Mouse (Mus musculus): ENCODE results near the gene Hs6st3. TPM values are rescaled to one million over a fixed set of nuclear protein-coding genes. Genes with fewer than 3 reads are reported as not detected.

Hs6st3 gene
- polyA plus RNA-seq, 1 experiment, result 0.08 TPM

DNA sequence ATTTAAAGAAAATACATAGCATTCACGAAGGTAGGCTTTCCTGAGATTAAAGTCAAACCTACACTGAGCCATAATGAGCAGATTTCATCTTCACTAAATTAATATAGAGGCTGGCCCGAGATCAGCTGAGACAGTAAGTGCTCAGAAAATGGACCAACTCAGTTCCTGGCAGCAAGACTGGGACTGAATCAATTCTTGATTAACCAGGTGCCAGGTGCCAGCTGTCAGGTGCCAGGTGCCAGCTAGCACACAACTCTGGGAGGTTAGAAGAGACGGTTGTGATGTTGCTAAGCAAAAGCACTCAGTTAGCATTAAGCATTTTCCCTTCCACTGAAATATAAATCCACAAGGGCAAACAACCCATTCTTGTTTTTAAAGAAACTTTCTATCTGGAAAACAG is 638.1 kb downstream of the Hs6st3 start:
- Histone ChIP-seq H3K4me1 (ENCODE audit: control insufficient read depth, insufficient read depth, low read length) (no peaks in the 10 kb centered on the region), H3K27me3 (replicated peaks; ENCODE audit: control insufficient read depth, insufficient read depth, low read length) (no peaks in the 10 kb centered on the region; the same call in 1 of the 2 replicates), H3K36me3 (ENCODE audit: control insufficient read depth, insufficient read depth, low read length) (no peaks in the 10 kb centered on the region), H3K4me3 (ENCODE audit: insufficient read depth, low read depth, low read length) (no peak overlapping the region), H3K27ac (ENCODE audit: insufficient read depth, low read depth, low read length) (no peak overlapping the region)
- TF ChIP-seq CTCF (conservative IDR thresholded peaks at IDR 0.05; ENCODE audit: insufficient read depth, insufficient read length, low read depth, low read length) (no peak), POLR2A (IDR thresholded peaks at IDR 0.05; ENCODE audit: low read depth, low read length) (no peak)
- 78% methylated on average over 3 of the region's 3 CpGs for WGBS
- no peak for DNase-seq

DNA sequence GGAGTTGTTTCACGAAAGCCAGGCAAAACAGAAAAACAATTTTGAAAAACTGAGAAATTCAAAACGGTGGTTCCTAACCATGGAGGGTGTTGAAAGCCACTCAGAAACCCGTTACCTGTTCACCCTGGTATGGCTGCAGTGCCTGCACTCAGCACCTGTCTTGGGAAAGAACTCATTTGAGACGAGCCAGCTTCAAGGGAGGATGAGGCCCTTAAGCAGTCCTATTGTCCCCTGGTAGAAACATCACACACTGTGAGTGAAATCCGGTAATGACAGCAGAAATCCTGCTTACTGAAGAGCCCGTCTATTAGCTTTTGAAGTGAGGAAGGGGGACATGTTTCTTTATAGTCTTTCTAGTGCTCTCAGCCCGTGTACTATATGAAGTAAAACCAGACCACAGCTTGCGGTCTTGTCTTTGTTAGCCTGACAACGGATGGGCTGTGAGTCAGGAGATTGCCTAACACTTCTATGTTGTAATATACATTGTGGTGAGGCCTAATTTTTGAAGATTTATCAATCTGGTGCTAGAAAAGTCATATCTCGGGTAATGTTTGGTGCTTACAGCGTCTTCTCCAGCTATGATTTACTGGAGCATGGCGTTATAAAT is 641.9 kb downstream of the Hs6st3 start:
- no peak overlapping the region for H3K27ac ChIP-seq (ENCODE audit: insufficient read depth, low read depth, low read length)
- DNase-seq, result no peak
- TF ChIP-seq POLR2A (IDR thresholded peaks at IDR 0.05; ENCODE audit: low read depth, low read length) (no peak), CTCF (conservative IDR thresholded peaks at IDR 0.05; ENCODE audit: insufficient read depth, insufficient read length, low read depth, low read length) (no peak)
- H3K4me3 ChIP-seq (ENCODE audit: insufficient read depth, low read depth, low read length), result no peak overlapping the region
- 80% methylated on average over 12 of the region's 12 CpGs for WGBS
- no peaks in the 10 kb centered on the region; the same call in 1 of the 2 replicates for H3K27me3 ChIP-seq (replicated peaks; ENCODE audit: control insufficient read depth, insufficient read depth, low read length)
- no peaks in the 10 kb centered on the region for H3K36me3 ChIP-seq (ENCODE audit: control insufficient read depth, insufficient read depth, low read length)
- no peaks in the 10 kb centered on the region for H3K4me1 ChIP-seq (ENCODE audit: control insufficient read depth, insufficient read depth, low read length)

DNA sequence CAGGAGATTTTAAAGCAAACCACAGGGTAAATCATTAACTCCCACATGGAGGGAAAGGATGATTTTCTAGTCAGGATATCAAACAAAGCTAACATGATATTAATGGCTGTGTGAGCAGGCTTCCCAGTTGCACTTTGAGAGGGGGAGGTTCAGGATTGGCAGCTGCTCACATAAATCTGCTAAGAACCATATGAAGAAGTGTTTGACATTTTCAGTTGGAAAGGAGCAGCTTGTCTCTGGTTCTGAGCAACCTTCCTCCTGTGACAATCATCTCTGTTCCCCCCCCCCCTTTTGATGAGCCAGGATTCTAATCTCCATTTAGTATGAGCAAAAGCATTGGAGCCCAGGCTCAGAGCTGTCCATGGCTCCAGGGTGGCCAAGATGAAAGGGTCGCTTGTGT is 643.0 kb downstream of the Hs6st3 start:
- DNase-seq, result no peak
- Histone ChIP-seq H3K36me3 (ENCODE audit: control insufficient read depth, insufficient read depth, low read length) (no peaks in the 10 kb centered on the region), H3K4me1 (ENCODE audit: control insufficient read depth, insufficient read depth, low read length) (no peaks in the 10 kb centered on the region), H3K27me3 (replicated peaks; ENCODE audit: control insufficient read depth, insufficient read depth, low read length) (no peaks in the 10 kb centered on the region; the same call in 1 of the 2 replicates), H3K27ac (ENCODE audit: insufficient read depth, low read depth, low read length) (no peak overlapping the region), H3K4me3 (ENCODE audit: insufficient read depth, low read depth, low read length) (no peak overlapping the region)
- 87% methylated on average over 1 of the region's 1 CpGs for WGBS
- no peak for TF ChIP-seq POLR2A (IDR thresholded peaks at IDR 0.05; ENCODE audit: low read depth, low read length)
- TF ChIP-seq CTCF (conservative IDR thresholded peaks at IDR 0.05; ENCODE audit: insufficient read depth, insufficient read length, low read depth, low read length), result no peak

DNA sequence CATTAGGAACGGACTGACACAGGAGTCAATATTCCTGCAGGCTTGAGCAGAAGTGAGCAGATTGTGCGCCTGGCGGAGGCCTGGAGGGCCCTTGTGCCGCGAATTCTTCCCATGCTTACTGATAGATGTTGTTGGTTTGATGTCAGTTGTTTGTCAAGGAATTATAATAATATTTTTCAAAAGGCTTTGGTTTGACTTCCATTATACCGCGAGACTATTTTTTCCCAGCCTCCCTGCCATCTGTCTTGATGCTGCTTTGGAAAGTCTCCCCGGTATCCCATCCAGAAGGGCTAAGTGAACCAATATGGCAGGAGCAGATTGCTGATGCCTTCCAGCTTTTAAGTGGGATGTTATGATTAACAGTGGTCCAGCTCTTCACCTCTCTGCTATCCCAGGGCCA is 651.3 kb downstream of the Hs6st3 start:
- 95% methylated on average over 8 of the region's 8 CpGs for WGBS
- Histone ChIP-seq H3K4me3 (ENCODE audit: insufficient read depth, low read depth, low read length) (no peak overlapping the region), H3K36me3 (ENCODE audit: control insufficient read depth, insufficient read depth, low read length) (no peaks in the 10 kb centered on the region), H3K4me1 (ENCODE audit: control insufficient read depth, insufficient read depth, low read length) (no peaks in the 10 kb centered on the region), H3K27ac (ENCODE audit: insufficient read depth, low read depth, low read length) (no peak overlapping the region), H3K27me3 (replicated peaks; ENCODE audit: control insufficient read depth, insufficient read depth, low read length) (no peaks in the 10 kb centered on the region)
- no peak for TF ChIP-seq POLR2A (IDR thresholded peaks at IDR 0.05; ENCODE audit: low read depth, low read length)
- TF ChIP-seq CTCF (conservative IDR thresholded peaks at IDR 0.05; ENCODE audit: insufficient read depth, insufficient read length, low read depth, low read length), result no peak
- no peak for DNase-seq

DNA sequence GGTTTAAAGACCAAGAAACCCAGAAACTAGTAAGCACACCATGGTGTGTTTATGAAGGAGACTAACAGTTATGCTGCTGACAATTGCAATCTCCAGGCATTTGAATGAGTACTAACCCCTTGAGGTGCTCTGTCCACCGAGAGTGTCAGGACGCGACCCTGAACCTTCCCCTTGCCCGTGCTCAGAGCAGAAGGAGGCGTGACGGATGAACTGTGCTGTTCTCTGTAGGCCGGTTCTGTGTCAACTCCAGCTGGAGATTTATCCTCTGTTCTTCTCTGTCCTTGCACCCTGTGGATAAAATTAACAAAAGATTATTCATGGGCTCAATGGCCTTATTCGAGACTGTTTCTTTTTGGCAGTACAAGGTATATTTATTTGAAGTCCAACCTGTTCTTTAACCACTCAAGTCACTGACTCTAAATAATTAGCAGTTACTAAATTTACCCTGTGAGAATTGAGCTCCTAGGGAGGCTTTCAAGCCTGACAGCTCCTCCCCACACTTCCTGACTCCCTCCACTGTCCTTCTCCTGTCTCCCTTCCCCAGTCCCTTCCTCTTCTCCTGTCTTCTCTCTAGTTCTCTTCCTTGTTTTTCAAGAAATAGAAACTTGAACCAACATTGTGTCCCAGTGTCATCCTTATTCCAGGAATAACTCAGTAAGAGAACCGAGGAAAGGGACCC is 659.2 kb downstream of the Hs6st3 start:
- Histone ChIP-seq H3K4me1 (ENCODE audit: control insufficient read depth, insufficient read depth, low read length) (no peaks in the 10 kb centered on the region), H3K27me3 (replicated peaks; ENCODE audit: control insufficient read depth, insufficient read depth, low read length) (no peaks in the 10 kb centered on the region), H3K27ac (ENCODE audit: insufficient read depth, low read depth, low read length) (no peak overlapping the region), H3K4me3 (ENCODE audit: insufficient read depth, low read depth, low read length) (no peak overlapping the region), H3K36me3 (ENCODE audit: control insufficient read depth, insufficient read depth, low read length) (no peaks in the 10 kb centered on the region)
- 24% methylated on average over 9 of the region's 9 CpGs for WGBS
- no peak for DNase-seq
- TF ChIP-seq CTCF (conservative IDR thresholded peaks at IDR 0.05; ENCODE audit: insufficient read depth, insufficient read length, low read depth, low read length), result no peak
- TF ChIP-seq POLR2A (IDR thresholded peaks at IDR 0.05; ENCODE audit: low read depth, low read length), result no peak

DNA sequence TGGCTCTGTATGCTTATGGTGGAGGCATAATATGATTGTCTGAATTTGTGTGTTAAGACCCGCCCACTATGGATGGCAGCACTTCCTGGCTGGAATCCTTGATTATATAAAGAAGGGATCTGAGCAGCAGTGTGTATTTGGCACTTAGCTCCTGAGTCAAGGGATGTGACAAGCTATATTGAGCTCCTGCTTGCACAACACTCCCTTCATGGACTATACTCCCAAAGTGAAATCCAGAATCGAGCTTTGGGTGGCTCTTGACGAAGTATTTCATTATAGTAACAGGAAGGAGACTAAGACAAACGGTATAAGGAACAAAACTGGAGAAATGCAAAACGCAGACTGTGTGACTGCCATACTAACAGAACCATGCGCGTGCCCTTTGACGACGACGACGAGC is 660.4 kb downstream of the Hs6st3 start:
- H3K4me1 ChIP-seq (ENCODE audit: control insufficient read depth, insufficient read depth, low read length), result no peaks in the 10 kb centered on the region
- DNase-seq, result no peak
- no peak for TF ChIP-seq POLR2A (IDR thresholded peaks at IDR 0.05; ENCODE audit: low read depth, low read length)
- TF ChIP-seq CTCF (conservative IDR thresholded peaks at IDR 0.05; ENCODE audit: insufficient read depth, insufficient read length, low read depth, low read length), result no peak
- 88% methylated on average over 11 of the region's 11 CpGs for WGBS
- H3K27me3 ChIP-seq (replicated peaks; ENCODE audit: control insufficient read depth, insufficient read depth, low read length), result no peaks in the 10 kb centered on the region
- no peaks in the 10 kb centered on the region for H3K36me3 ChIP-seq (ENCODE audit: control insufficient read depth, insufficient read depth, low read length)
- no peak overlapping the region for H3K4me3 ChIP-seq (ENCODE audit: insufficient read depth, low read depth, low read length)
- H3K27ac ChIP-seq (ENCODE audit: insufficient read depth, low read depth, low read length), result no peak overlapping the region

DNA sequence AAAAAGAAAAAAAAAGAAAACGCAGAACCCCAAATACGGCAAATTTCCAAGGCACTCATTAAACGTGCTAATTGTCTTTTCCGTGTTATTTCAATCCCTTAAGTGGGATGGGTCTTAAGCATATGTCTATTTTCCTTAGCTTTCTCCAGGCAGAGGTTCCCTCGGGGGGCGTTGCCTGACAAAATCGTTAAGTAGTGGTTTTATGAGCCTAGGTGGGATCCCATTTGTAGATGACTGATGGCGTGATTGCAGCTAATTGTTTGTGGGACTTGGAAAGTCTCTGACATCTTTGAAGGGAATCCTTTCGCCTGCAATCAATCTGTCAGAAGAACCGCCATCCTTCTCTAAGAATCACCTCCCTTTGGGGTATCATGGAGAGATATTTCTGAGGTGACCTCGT is 662.7 kb downstream of the Hs6st3 start:
- no peak for DNase-seq
- Histone ChIP-seq H3K27ac (ENCODE audit: insufficient read depth, low read depth, low read length) (no peak overlapping the region), H3K36me3 (ENCODE audit: control insufficient read depth, insufficient read depth, low read length) (no peaks in the 10 kb centered on the region), H3K27me3 (replicated peaks; ENCODE audit: control insufficient read depth, insufficient read depth, low read length) (no peaks in the 10 kb centered on the region), H3K4me1 (ENCODE audit: control insufficient read depth, insufficient read depth, low read length) (no peaks in the 10 kb centered on the region), H3K4me3 (ENCODE audit: insufficient read depth, low read depth, low read length) (no peak overlapping the region)
- TF ChIP-seq CTCF (conservative IDR thresholded peaks at IDR 0.05; ENCODE audit: insufficient read depth, insufficient read length, low read depth, low read length), result no peak
- no peak for TF ChIP-seq POLR2A (IDR thresholded peaks at IDR 0.05; ENCODE audit: low read depth, low read length)
- 60% methylated on average over 11 of the region's 11 CpGs for WGBS

Data from kidney, adult 2 months (tissue).